Mouse (Mus musculus) heart, embryonic 11.5 days (tissue): ENCODE measurements around the gene Krt1. TPM values are rescaled to one million over a fixed set of nuclear protein-coding genes. Genes with fewer than 3 reads are reported as not detected.

Experiments used
- ATAC-seq: fragments of 200-750 bp; cut with Nextera tagmentation; replicated peaks from 2 replicates; pipeline ENCODE4 v1.8.0; 2017; ENCODE audit warnings: moderate library complexity; ENCODE audit not compliant: insufficient number of reproducible peaks, low FRiP score, low TSS enrichment
- H3K27ac ChIP-seq: fragments of 300-500 bp; sonication (generic); 2 replicates; pipeline ENCODE4 v1.5.1; 2014; ENCODE audit warnings: mild to moderate bottlenecking, low read depth, low read length
- H3K27me3 ChIP-seq: fragments of 300-500 bp; sonication (generic); 2 replicates; pipeline ENCODE4 v1.6.1; 2014; ENCODE audit warnings: mild to moderate bottlenecking, low read length, mixed read lengths; ENCODE audit not compliant: control insufficient read depth, insufficient read depth
- H3K36me3 ChIP-seq: fragments of 300-500 bp; sonication (generic); 2 replicates; pipeline ENCODE4 v1.6.1; 2014; ENCODE audit warnings: mild to moderate bottlenecking, low read length, moderate library complexity, mixed read lengths; ENCODE audit not compliant: control insufficient read depth, insufficient read depth
- H3K4me1 ChIP-seq: fragments of 300-500 bp; sonication (generic); 2 replicates; pipeline ENCODE4 v1.6.1; 2014; ENCODE audit warnings: low read length; ENCODE audit not compliant: control insufficient read depth, insufficient read depth
- H3K4me2 ChIP-seq: fragments of 300-500 bp; sonication (generic); 2 replicates; pipeline ENCODE4 v1.6.1; 2014; ENCODE audit warnings: mild to moderate bottlenecking, moderate library complexity
- H3K4me3 ChIP-seq: fragments of 300-500 bp; sonication (generic); 2 replicates; pipeline ENCODE4 v1.5.1; 2014; ENCODE audit warnings: low read depth, low read length
- H3K9ac ChIP-seq: fragments of 300-500 bp; sonication (generic); 2 replicates; pipeline ENCODE4 v1.6.1; 2014; ENCODE audit warnings: mild to moderate bottlenecking, low read depth, low read length, moderate library complexity
- H3K9me3 ChIP-seq: fragments of 300-500 bp; sonication (generic); replicated peaks from 2 replicates; pipeline ENCODE4 v1.6.1; 2016; ENCODE audit warnings: low read length; ENCODE audit not compliant: control insufficient read depth
- WGBS: fragments of 180-500 bp; shearing (Covaris S2); extraction: QIAGEN DNeasy Blood & Tissue Kit; methylation state at CpG from one replicate; pipeline ENCODE4 v1.1.7; 2014; ENCODE audit not compliant: insufficient replicate concordance; 5-methylcytosine and 5-hydroxymethylcytosine counted together
- polyA plus RNA-seq: library from polyadenylated mRNA; unstranded; fragments of >200 nt; fragmentation: Nextera tagmentation; extraction: Ambion mirVana; gene quantifications from 2 replicates; pipeline ENCODE4 v1.2.1, GENCODE M21; 2014

Krt1 gene
- polyA plus RNA-seq, 1 experiment from 2014 or later, result 0.87 TPM

- Histone ChIP-seq H3K36me3 (no peaks in the 10 kb centered on the region), H3K9ac (no peak overlapping the region), H3K4me3 (peak overlapping the region; percentile 46; the same call in 1 of the 2 replicates), H3K9me3 (no peaks in the 10 kb centered on the region), H3K27me3 (peaks cover 36% of the 10 kb centered on the region), H3K4me1 (peaks cover 5% of the 10 kb centered on the region; the same call in 1 of the 2 replicates), H3K27ac (no peak overlapping the region), H3K4me2 (peak overlapping the region; percentile 86)
- WGBS, result 49% methylated on average over 13 of the region's 13 CpGs
- no peak for ATAC-seq
Observed at GRCm38 (mm10) chr15:101860421-101861130, 10.0 kb upstream of the Krt1 start.

- peaks cover 5% of the 10 kb centered on the region; the same call in 1 of the 2 replicates for H3K4me1 ChIP-seq
- no peak for ATAC-seq
- under 1% methylated on average over 33 of the region's 33 CpGs for WGBS
Observed at GRCm38 (mm10) chr15:101859735-101860170, 9.2 kb upstream of the Krt1 start.

GRCm38 (mm10) chr15:101858673-101859425 is 8.3 kb upstream of the Krt1 start:
- Histone ChIP-seq H3K36me3 (no peaks in the 10 kb centered on the region), H3K4me1 (peaks cover 5% of the 10 kb centered on the region; the same call in 1 of the 2 replicates), H3K4me3 (peak overlapping the region; percentile 46), H3K9ac (no peak overlapping the region), H3K27ac (no peak overlapping the region), H3K27me3 (peaks cover 44% of the 10 kb centered on the region), H3K4me2 (peak overlapping the region; percentile 86), H3K9me3 (no peaks in the 10 kb centered on the region)
- WGBS, result 5% methylated on average over 11 of the region's 11 CpGs
- ATAC-seq, result no peak

More at GRCm38 (mm10) chr15:101859735-101860170, 9.2 kb upstream of the Krt1 start:
- Histone ChIP-seq H3K9me3 (no peaks in the 10 kb centered on the region), H3K4me3 (peak overlapping the region; percentile 46), H3K36me3 (no peaks in the 10 kb centered on the region), H3K27ac (no peak overlapping the region), H3K9ac (peak overlapping the region; percentile 61), H3K27me3 (peaks cover 38% of the 10 kb centered on the region), H3K4me2 (peak overlapping the region; percentile 86)

GRCm38 (mm10) chr15:101856696-101857095 is 6.1 kb upstream of the Krt1 start:
- 45% methylated on average over 5 of the region's 5 CpGs for WGBS
- Histone ChIP-seq H3K27me3 (peaks cover 57% of the 10 kb centered on the region), H3K9ac (no peak overlapping the region), H3K27ac (no peak overlapping the region), H3K36me3 (no peaks in the 10 kb centered on the region), H3K9me3 (no peaks in the 10 kb centered on the region), H3K4me1 (peaks cover 5% of the 10 kb centered on the region; the same call in 1 of the 2 replicates), H3K4me2 (no peak overlapping the region), H3K4me3 (no peak overlapping the region)
- ATAC-seq, result no peak

GRCm38 (mm10) chr15:101855732-101856131 is 5.1 kb upstream of the Krt1 start:
- no peaks in the 10 kb centered on the region for H3K36me3 ChIP-seq
- 67% methylated on average over 3 of the region's 3 CpGs for WGBS

GRCm38 (mm10) chr15:101854294-101854693 is 3.7 kb upstream of the Krt1 start:
- H3K4me3 ChIP-seq, result no peak overlapping the region
- H3K4me2 ChIP-seq, result no peak overlapping the region
- no peaks in the 10 kb centered on the region for H3K36me3 ChIP-seq
- H3K9me3 ChIP-seq, result no peaks in the 10 kb centered on the region
- peaks cover 46% of the 10 kb centered on the region for H3K27me3 ChIP-seq
- no peak for ATAC-seq
- H3K9ac ChIP-seq, result no peak overlapping the region
- H3K27ac ChIP-seq, result no peak overlapping the region
- H3K4me1 ChIP-seq, result peaks cover 4% of the 10 kb centered on the region; the same call in 1 of the 2 replicates
- WGBS, result 13% methylated on average over 5 of the region's 5 CpGs

More at GRCm38 (mm10) chr15:101855732-101856131, 5.1 kb upstream of the Krt1 start:
- no peak overlapping the region for H3K4me3 ChIP-seq
- peaks cover 52% of the 10 kb centered on the region for H3K27me3 ChIP-seq
- no peak overlapping the region for H3K4me2 ChIP-seq
- no peak overlapping the region for H3K27ac ChIP-seq
- no peak for ATAC-seq
- H3K9me3 ChIP-seq, result no peaks in the 10 kb centered on the region
- H3K9ac ChIP-seq, result no peak overlapping the region
- peaks cover 5% of the 10 kb centered on the region; the same call in 1 of the 2 replicates for H3K4me1 ChIP-seq

- no peak overlapping the region for H3K4me2 ChIP-seq
- ATAC-seq, result no peak
- 49% methylated on average over 5 of the region's 5 CpGs for WGBS
- H3K27me3 ChIP-seq, result peaks cover 43% of the 10 kb centered on the region
- H3K9me3 ChIP-seq, result no peaks in the 10 kb centered on the region
- H3K27ac ChIP-seq, result no peak overlapping the region
- no peaks in the 10 kb centered on the region for H3K36me3 ChIP-seq
- no peak overlapping the region for H3K4me3 ChIP-seq
- no peaks in the 10 kb centered on the region for H3K4me1 ChIP-seq
- H3K9ac ChIP-seq, result no peak overlapping the region
Observed at GRCm38 (mm10) chr15:101852571-101852970, 2.0 kb upstream of the Krt1 start.

GRCm38 (mm10) chr15:101845971-101846403 is 4.6 kb downstream of the Krt1 start:
- H3K9ac ChIP-seq, result peak overlapping the region; percentile 77
- peak overlapping the region; percentile 83 for H3K4me2 ChIP-seq
- no peaks in the 10 kb centered on the region for H3K9me3 ChIP-seq
- H3K36me3 ChIP-seq, result no peaks in the 10 kb centered on the region
- peaks cover 24% of the 10 kb centered on the region for H3K27me3 ChIP-seq
- H3K4me3 ChIP-seq, result peak overlapping the region; percentile 54
- ATAC-seq, result no peak
- no peak overlapping the region for H3K27ac ChIP-seq
- under 1% methylated on average over 37 of the region's 37 CpGs for WGBS
- no peaks in the 10 kb centered on the region for H3K4me1 ChIP-seq
